Mouse (Mus musculus): ENCODE measurements around the gene Sympk. TPM values are rescaled to one million over a fixed set of nuclear protein-coding genes. Genes with fewer than 3 reads are reported as not detected.
"Not testable (repeated sequence)": the region's sequence is repeated elsewhere in the genome, so short reads cannot be mapped to it uniquely, and the experiment has no call there.

The Sympk gene
- polyA plus RNA-seq, 1 experiment from 2014 or later, result 22.7 TPM

DNA sequence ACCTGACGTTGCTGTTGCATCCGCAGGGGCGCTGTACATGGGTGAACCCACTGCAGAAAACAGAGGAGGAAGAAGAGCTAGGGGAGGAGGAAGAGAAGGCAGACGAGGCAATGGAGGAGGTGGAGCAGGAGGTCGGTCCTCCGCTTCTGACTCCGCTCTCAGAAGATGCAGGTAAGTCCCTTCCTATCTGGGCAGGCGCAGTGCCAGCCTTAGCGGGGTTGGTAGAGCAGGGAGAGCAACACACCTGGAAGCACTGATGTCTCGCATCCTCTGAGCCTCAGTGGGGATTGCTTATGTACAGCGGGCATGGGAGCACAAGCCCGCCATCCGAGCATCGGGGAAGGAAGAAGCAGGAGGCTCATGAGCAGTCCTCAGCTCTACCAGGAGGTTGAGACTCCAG is 42.9 kb downstream of the Sympk start:
- DNase-seq (ENCODE audit: low spot score) (no peak), ATAC-seq (no peak)
- Histone ChIP-seq H3K9ac (ENCODE audit: low read length) (no peak overlapping the region), H3K27me3 (replicated peaks; ENCODE audit: control insufficient read depth, insufficient read depth, low read length) (peaks cover 13% of the 10 kb centered on the region), H3K4me3 (ENCODE audit: low read depth, low read length) (no peak overlapping the region), H3K27ac (ENCODE audit: low read depth, low read length) (no peak overlapping the region), H3K36me3 (ENCODE audit: control insufficient read depth, insufficient read depth, low read length) (no peaks in the 10 kb centered on the region), H3K9me3 (replicated peaks; ENCODE audit: control insufficient read depth, low read length) (no peaks in the 10 kb centered on the region), H3K4me1 (ENCODE audit: control insufficient read depth, insufficient read depth, low read length) (no peaks in the 10 kb centered on the region), H3K4me2 (ENCODE audit: low read length) (no peak overlapping the region)
- 53% methylated on average over 14 of the region's 14 CpGs for WGBS

DNA sequence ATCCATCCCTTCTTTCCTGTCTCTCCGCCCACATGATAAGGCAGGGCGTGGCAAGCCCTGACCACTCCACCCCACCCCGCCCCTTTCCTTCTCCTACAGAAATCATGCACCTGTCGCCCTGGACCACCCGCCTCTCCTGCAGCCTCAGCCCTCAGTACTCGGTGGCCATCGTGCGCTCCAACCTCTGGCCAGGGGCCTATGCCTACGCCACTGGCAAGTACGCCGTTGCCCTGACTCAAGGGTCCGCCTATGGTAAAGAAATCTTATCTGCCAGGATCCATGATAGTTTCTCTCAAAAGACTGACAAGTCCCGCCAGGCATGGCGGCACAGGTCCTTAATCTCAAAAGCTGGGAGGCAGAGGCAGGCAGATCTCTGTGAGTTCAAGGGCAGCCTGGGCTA is 43.8 kb downstream of the Sympk start:
- ATAC-seq, result no peak
- 71% methylated on average over 14 of the region's 14 CpGs for WGBS
- no peaks in the 10 kb centered on the region for H3K4me1 ChIP-seq (ENCODE audit: control insufficient read depth, insufficient read depth, low read length)

DNA sequence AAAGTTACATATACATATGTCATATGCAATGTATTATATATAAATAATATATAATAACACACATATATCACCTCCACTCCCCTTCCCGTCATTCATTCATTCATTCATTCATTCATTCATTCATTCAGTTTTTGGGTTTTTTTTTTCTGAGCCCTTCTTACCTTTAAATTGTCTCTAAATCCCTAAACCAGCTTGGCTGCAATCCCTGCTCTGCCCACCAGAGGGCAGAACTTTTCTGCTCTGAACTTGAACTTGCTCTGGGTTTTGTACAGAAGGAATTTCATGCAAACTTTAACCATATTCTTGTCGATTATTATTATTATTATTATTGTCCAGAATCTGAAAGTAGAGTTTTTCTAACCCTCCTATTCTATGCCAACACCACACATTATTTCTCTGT is 44.5 kb downstream of the Sympk start:
- peaks cover 13% of the 10 kb centered on the region for H3K27me3 ChIP-seq (replicated peaks; ENCODE audit: control insufficient read depth, insufficient read depth, low read length)
- WGBS, result 7% methylated on average over 2 of the region's 2 CpGs
- H3K9me3 ChIP-seq (replicated peaks; ENCODE audit: control insufficient read depth, low read length), result no peaks in the 10 kb centered on the region
- no peaks in the 10 kb centered on the region for H3K4me1 ChIP-seq (ENCODE audit: control insufficient read depth, insufficient read depth, low read length)
- no peak overlapping the region for H3K9ac ChIP-seq (ENCODE audit: low read length)
- H3K4me3 ChIP-seq (ENCODE audit: low read depth, low read length), result no peak overlapping the region
- ATAC-seq (no peak), DNase-seq (ENCODE audit: low spot score) (peak; percentile 80)
- H3K36me3 ChIP-seq (ENCODE audit: control insufficient read depth, insufficient read depth, low read length), result no peaks in the 10 kb centered on the region
- no peak overlapping the region for H3K27ac ChIP-seq (ENCODE audit: low read depth, low read length)
- no peak overlapping the region for H3K4me2 ChIP-seq (ENCODE audit: low read length)

More for the DNA sequence above, 43.8 kb downstream of the Sympk start:
- no peak for DNase-seq (ENCODE audit: low spot score)
- Histone ChIP-seq H3K9ac (ENCODE audit: low read length) (no peak overlapping the region), H3K4me2 (ENCODE audit: low read length) (no peak overlapping the region), H3K9me3 (replicated peaks; ENCODE audit: control insufficient read depth, low read length) (no peaks in the 10 kb centered on the region), H3K27me3 (replicated peaks; ENCODE audit: control insufficient read depth, insufficient read depth, low read length) (peaks cover 13% of the 10 kb centered on the region), H3K4me3 (ENCODE audit: low read depth, low read length) (no peak overlapping the region), H3K27ac (ENCODE audit: low read depth, low read length) (no peak overlapping the region), H3K36me3 (ENCODE audit: control insufficient read depth, insufficient read depth, low read length) (no peaks in the 10 kb centered on the region)

DNA sequence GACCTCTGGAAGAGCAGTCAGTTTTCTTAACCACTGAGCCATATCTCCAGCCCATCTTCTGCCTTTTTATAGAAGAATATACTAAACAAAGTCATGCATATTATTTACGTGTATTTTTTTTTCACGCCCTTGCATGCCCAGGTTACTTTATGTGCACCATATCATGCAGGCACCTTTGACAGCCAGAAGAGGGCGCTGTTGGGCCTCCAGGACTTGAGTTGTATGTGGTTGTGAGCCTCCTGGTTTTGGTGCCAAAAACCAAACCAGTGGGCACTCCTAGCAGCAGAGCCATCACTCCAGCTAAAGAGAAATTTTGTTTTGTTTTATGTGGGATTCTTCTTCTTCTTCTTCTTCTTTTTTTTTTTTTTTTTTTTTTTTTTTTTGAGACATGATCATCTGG is 45.3 kb downstream of the Sympk start:
- Histone ChIP-seq H3K27ac (ENCODE audit: low read depth, low read length) (no peak overlapping the region), H3K4me3 (ENCODE audit: low read depth, low read length) (no peak overlapping the region), H3K36me3 (ENCODE audit: control insufficient read depth, insufficient read depth, low read length) (no peaks in the 10 kb centered on the region), H3K4me1 (ENCODE audit: control insufficient read depth, insufficient read depth, low read length) (no peaks in the 10 kb centered on the region), H3K9ac (ENCODE audit: low read length) (no peak overlapping the region), H3K4me2 (ENCODE audit: low read length) (no peak overlapping the region), H3K27me3 (replicated peaks; ENCODE audit: control insufficient read depth, insufficient read depth, low read length) (peaks cover 13% of the 10 kb centered on the region), H3K9me3 (replicated peaks; ENCODE audit: control insufficient read depth, low read length) (no peaks in the 10 kb centered on the region)
- ATAC-seq (no peak), DNase-seq (ENCODE audit: low spot score) (no peak)
- WGBS, result 50% methylated on average over 3 of the region's 3 CpGs

DNA sequence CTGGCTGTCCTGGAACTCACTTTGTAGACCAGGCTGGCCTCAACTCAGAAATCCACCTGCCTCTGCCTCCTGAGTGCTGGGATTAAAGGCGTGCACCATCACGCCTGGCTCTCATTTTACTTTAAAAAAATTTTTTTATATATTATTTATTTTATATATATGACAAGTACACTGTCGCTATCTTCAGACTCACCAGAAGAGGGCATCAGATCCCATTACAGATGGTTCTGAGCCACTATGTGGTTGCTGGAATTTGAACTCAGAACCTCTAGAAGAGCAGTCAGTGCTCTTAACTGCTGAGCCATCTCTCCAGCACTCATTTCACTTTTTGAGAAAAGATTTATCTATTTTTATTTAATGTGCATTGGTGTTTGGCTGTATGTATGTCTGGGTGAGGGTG is 46.8 kb downstream of the Sympk start:
- H3K36me3 ChIP-seq (ENCODE audit: control insufficient read depth, insufficient read depth, low read length); ATAC-seq; H3K27ac ChIP-seq (ENCODE audit: low read depth, low read length); H3K9me3 ChIP-seq (replicated peaks; ENCODE audit: control insufficient read depth, low read length); H3K9ac ChIP-seq (ENCODE audit: low read length); H3K4me1 ChIP-seq (ENCODE audit: control insufficient read depth, insufficient read depth, low read length); H3K4me2 ChIP-seq (ENCODE audit: low read length); H3K4me3 ChIP-seq (ENCODE audit: low read depth, low read length); H3K27me3 ChIP-seq (replicated peaks; ENCODE audit: control insufficient read depth, insufficient read depth, low read length); DNase-seq (ENCODE audit: low spot score): not testable (repeated sequence)
- 51% methylated on average over 3 of the region's 3 CpGs for WGBS

DNA sequence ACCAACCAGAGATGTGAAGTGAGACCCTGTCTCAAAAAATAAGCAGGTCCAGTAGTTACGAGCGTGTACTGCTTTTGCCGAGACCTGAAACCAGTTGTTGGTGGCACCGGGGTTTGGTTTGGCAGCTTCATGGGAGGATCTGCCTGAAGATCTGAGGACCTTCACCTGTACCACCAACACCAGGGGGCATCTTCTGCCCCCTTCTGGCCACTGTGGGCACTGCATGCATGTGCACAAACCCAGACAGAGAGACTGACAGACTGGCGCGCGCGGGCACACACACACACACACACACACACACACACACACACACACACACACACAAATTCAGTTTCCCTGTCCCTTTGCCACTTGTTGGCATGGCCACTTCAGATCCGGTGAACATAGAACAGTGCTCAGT is 49.3 kb downstream of the Sympk start:
- Histone ChIP-seq H3K4me2 (ENCODE audit: low read length) (no peak overlapping the region), H3K4me3 (ENCODE audit: low read depth, low read length) (no peak overlapping the region), H3K9me3 (replicated peaks; ENCODE audit: control insufficient read depth, low read length) (no peaks in the 10 kb centered on the region), H3K4me1 (ENCODE audit: control insufficient read depth, insufficient read depth, low read length) (peaks cover 11% of the 10 kb centered on the region), H3K27ac (ENCODE audit: low read depth, low read length) (no peak overlapping the region), H3K27me3 (replicated peaks; ENCODE audit: control insufficient read depth, insufficient read depth, low read length) (no peaks in the 10 kb centered on the region), H3K9ac (ENCODE audit: low read length) (no peak overlapping the region), H3K36me3 (ENCODE audit: control insufficient read depth, insufficient read depth, low read length) (peaks cover 9% of the 10 kb centered on the region)
- no peak for DNase-seq (ENCODE audit: low spot score)
- no peak for ATAC-seq
- 86% methylated on average over 9 of the region's 9 CpGs for WGBS

DNA sequence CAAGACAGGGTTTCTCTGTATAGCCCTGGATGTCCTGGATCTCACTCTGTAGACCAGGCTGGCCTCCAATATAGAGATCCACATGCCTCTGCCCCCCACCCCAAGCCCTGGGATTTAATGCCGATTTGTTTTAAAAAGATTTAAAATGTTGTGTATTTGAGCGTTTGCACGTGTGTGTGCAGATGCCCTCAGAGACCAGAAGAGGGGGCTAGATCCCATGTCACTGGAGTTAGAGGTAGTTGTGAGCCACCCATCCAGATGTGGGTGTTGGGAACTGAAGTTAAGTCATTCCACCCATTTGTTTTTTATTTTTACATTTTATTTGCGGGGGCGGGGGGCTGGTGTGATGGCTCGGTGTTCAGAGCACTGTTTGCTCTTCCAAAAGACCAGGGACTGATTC is 50.3 kb downstream of the Sympk start:
- 95% methylated on average over 6 of the region's 6 CpGs for WGBS

DNA sequence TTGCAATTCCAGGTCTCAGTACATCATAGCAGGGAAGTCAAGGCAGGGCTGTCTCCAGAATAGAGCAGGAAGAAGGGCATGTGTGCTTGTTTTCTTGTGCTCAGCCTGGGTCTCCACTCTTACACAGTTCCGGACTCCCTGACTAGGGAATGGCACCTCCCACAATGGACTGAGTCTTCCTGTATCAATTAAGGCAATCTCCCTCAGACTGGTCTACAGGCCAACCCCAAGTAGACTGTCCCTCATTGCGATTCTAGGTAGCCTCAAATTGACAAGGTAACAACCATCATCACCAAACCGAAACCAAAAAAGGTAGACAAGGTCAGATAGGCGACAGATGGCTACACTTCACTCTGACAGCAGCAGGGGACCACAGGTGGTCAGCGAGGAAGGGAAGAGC is 51.1 kb downstream of the Sympk start:
- WGBS, result 68% methylated on average over 5 of the region's 5 CpGs
- Histone ChIP-seq H3K27ac (ENCODE audit: low read depth, low read length) (no peak overlapping the region; the same call in 1 of the 2 replicates), H3K4me1 (ENCODE audit: control insufficient read depth, insufficient read depth, low read length) (peaks cover 11% of the 10 kb centered on the region), H3K4me2 (ENCODE audit: low read length) (peak overlapping the region; percentile 58), H3K36me3 (ENCODE audit: control insufficient read depth, insufficient read depth, low read length) (peaks cover 26% of the 10 kb centered on the region), H3K27me3 (replicated peaks; ENCODE audit: control insufficient read depth, insufficient read depth, low read length) (no peaks in the 10 kb centered on the region), H3K9ac (ENCODE audit: low read length) (peak overlapping the region; percentile 29; the same call in 1 of the 2 replicates), H3K4me3 (ENCODE audit: low read depth, low read length) (peak overlapping the region; percentile 97), H3K9me3 (replicated peaks; ENCODE audit: control insufficient read depth, low read length) (no peaks in the 10 kb centered on the region)
- ATAC-seq, result no peak
- DNase-seq (ENCODE audit: low spot score), result no peak

More for the DNA sequence above, 50.3 kb downstream of the Sympk start:
- ATAC-seq, result no peak
- H3K36me3 ChIP-seq (ENCODE audit: control insufficient read depth, insufficient read depth, low read length), result peaks cover 19% of the 10 kb centered on the region
- no peak overlapping the region for H3K4me2 ChIP-seq (ENCODE audit: low read length)
- DNase-seq (ENCODE audit: low spot score), result no peak
- H3K4me3 ChIP-seq (ENCODE audit: low read depth, low read length), result no peak overlapping the region
- H3K4me1 ChIP-seq (ENCODE audit: control insufficient read depth, insufficient read depth, low read length), result peaks cover 11% of the 10 kb centered on the region
- H3K27me3 ChIP-seq (replicated peaks; ENCODE audit: control insufficient read depth, insufficient read depth, low read length), result no peaks in the 10 kb centered on the region
- H3K27ac ChIP-seq (ENCODE audit: low read depth, low read length), result no peak overlapping the region
- H3K9me3 ChIP-seq (replicated peaks; ENCODE audit: control insufficient read depth, low read length), result no peaks in the 10 kb centered on the region
- no peak overlapping the region for H3K9ac ChIP-seq (ENCODE audit: low read length)

DNA sequence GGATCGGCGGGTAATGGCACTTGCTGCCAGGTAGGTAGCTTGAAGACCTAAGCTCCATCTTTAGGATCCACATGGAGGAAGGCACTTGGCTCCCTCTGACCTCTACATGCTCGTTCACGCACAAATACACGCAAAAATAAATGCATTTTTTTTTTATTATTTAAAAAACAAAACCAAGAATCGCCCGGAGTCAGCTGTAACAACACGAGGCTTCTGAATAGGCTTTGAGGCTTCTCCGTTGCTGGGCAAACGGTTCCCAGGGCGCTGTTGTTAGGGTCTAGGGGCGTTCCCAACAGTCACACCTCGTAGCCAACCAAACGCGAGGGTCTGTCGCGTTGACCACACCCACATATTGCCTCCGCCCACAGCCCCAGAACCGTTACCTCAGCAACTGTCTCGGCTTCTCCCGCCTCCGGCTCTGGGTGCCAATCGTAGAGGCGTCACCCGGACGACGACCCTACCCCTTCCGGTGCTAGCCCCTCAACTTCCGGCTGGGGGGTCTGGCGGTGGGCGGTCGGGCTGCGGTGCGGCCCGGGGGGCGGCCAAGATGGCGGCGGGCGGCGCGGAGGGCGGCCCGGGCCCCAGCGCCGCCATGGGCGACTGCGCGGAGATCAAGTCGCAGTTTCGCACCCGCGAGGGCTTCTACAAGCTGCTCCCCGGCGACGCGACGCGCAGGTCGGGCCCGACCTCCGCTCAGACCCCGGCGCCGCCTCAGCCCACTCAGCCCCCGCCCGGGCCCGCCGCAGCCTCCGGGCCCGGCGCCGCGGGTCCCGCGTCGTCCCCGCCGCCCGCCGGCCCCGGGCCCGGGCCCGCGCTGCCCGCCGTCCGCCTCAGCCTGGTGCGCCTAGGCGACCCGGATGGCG is 51.8 kb downstream of the Sympk start, which contains the start of gene Dmwd:
Gene Dmwd (plus strand): TSS at position 505 of the 863 bp plus-strand sequence.
- Histone ChIP-seq H3K36me3 (ENCODE audit: control insufficient read depth, insufficient read depth, low read length) (peaks cover 34% of the 10 kb centered on the region), H3K27ac (ENCODE audit: low read depth, low read length) (peak within 1 kb of the TSS; percentile 78), H3K4me1 (ENCODE audit: control insufficient read depth, insufficient read depth, low read length) (peaks cover 11% of the 10 kb centered on the region), H3K27me3 (replicated peaks; ENCODE audit: control insufficient read depth, insufficient read depth, low read length) (no peaks in the 10 kb centered on the region), H3K9ac (ENCODE audit: low read length) (peak within 1 kb of the TSS; percentile 98), H3K4me3 (ENCODE audit: low read depth, low read length) (peak within 1 kb of the TSS; percentile 97), H3K9me3 (replicated peaks; ENCODE audit: control insufficient read depth, low read length) (no peaks in the 10 kb centered on the region), H3K4me2 (ENCODE audit: low read length) (peak within 1 kb of the TSS; percentile 91)
- 2% methylated on average over 64 of the region's 91 CpGs for WGBS
- peak; percentile 100 for DNase-seq (ENCODE audit: low spot score)
- ATAC-seq, result peak; percentile 99
